Mouse (Mus musculus) frontal cortex, adult 2 months (tissue): ENCODE results near the gene Zfp119b. TPM values are rescaled to one million over a fixed set of nuclear protein-coding genes. Genes with fewer than 3 reads are reported as not detected.

Source experiments
- DNase-seq, 2 experiments: peaks; one replicate each; pipeline ENCODE4 v3.0.0; 2022; ENCODE audit warnings: low spot score in 1 of 2; ENCODE audit errors: extremely low spot score in 1 of 2
- polyA plus RNA-seq: library from polyadenylated mRNA; depleted of rRNA; stranded (reverse); fragments of >200 nt; gene quantifications from 2 replicates; pipeline ENCODE4 v1.2.3, GENCODE M21; 2012; rRNA removed

The Zfp119b gene
- polyA plus RNA-seq, 1 experiment, result 2.4 TPM

DNA sequence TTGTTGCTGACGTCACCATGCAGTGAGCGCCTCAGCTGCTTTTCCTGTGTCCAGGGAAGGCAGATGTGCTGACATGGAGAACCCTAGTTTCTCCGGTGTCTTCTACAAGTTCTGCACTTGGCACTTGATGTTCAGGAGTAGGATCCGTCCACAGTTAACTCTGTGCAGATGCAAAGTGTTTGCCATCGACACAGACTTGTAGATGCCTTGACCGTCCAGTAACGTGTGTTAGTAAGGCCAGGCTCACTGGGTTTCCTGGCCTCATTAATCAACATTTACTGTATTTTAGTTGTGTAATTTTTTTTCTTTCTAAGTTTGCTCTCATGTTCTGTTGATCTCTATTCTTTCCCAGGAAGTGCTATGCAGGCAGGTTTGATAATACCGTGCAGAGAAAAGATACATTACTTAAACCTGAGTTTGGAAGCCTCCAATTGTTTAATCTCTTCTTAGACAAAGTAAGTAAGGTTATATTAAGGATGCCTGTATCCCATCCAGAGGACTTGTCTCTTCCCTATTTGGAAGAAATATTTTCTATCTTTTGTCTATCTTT lies 56.8 kb downstream of the Zfp119b start:
- peak; percentile 22 to 35 for DNase-seq

Other genes starting within 250 kb of the Zfp119b start
- 7.9 and 8.4 TPM in 2 replicates for gene Pot1b, start 236.9 kb downstream of the Zfp119b start, polyA plus RNA-seq
- 0.10 and 0.15 TPM in 2 replicates for gene Adgre4, start 199.5 kb downstream of the Zfp119b start, polyA plus RNA-seq
- gene Zfp119a, start 70.6 kb downstream of the Zfp119b start, polyA plus RNA-seq, result 2.9 and 3.5 TPM in 2 replicates
- gene Zfp959, start 57.4 kb downstream of the Zfp119b start, polyA plus RNA-seq, result 5.7 and 7.0 TPM in 2 replicates
- 1.9 and 2.0 TPM in 2 replicates for gene Ebi3, start 3.1 kb upstream of the Zfp119b start, polyA plus RNA-seq
- 10.6 and 12.3 TPM in 2 replicates for gene Yju2, start 9.6 kb upstream of the Zfp119b start, polyA plus RNA-seq
- gene Shd, start 21.0 kb upstream of the Zfp119b start, polyA plus RNA-seq, result 57.6 and 61.6 TPM in 2 replicates
- 57.8 and 68.7 TPM in 2 replicates for gene Fsd1, start 37.0 kb upstream of the Zfp119b start, polyA plus RNA-seq
- 4.7 and 5.3 TPM in 2 replicates for gene Stap2, start 56.1 kb upstream of the Zfp119b start, polyA plus RNA-seq
- gene Mpnd, start 56.2 kb upstream of the Zfp119b start, polyA plus RNA-seq, result 126 and 132 TPM in 2 replicates
- 46.0 and 50.7 TPM in 2 replicates for gene Sh3gl1, start 87.1 kb upstream of the Zfp119b start, polyA plus RNA-seq
- gene Chaf1a, start 90.9 kb upstream of the Zfp119b start, polyA plus RNA-seq, result 2.7 and 2.8 TPM in 2 replicates
- gene Ubxn6, start 125.5 kb upstream of the Zfp119b start, polyA plus RNA-seq, result 106 and 113 TPM in 2 replicates
- 129 and 145 TPM in 2 replicates for gene Hdgfl2, start 130.1 kb upstream of the Zfp119b start, polyA plus RNA-seq
- gene Plin4, start 160.3 kb upstream of the Zfp119b start, polyA plus RNA-seq, result 0.36 and 0.56 TPM in 2 replicates
- gene Plin5, start 168.1 kb upstream of the Zfp119b start, polyA plus RNA-seq, result 0.19 and 0.38 TPM in 2 replicates
- 1.9 and 3.4 TPM in 2 replicates for gene Lrg1, start 172.5 kb upstream of the Zfp119b start, polyA plus RNA-seq
- 89.0 and 95.5 TPM in 2 replicates for gene Sema6b, start 190.8 kb upstream of the Zfp119b start, polyA plus RNA-seq
- gene Tnfaip8l1, start 213.0 kb upstream of the Zfp119b start, polyA plus RNA-seq, result 6.6 TPM in 2 replicates
- 43.1 and 43.8 TPM in 2 replicates for gene Mydgf, start 234.4 kb upstream of the Zfp119b start, polyA plus RNA-seq